Comparison of ENCODE assay signal across 22 mouse cellular contexts in the genomic region with DNA sequence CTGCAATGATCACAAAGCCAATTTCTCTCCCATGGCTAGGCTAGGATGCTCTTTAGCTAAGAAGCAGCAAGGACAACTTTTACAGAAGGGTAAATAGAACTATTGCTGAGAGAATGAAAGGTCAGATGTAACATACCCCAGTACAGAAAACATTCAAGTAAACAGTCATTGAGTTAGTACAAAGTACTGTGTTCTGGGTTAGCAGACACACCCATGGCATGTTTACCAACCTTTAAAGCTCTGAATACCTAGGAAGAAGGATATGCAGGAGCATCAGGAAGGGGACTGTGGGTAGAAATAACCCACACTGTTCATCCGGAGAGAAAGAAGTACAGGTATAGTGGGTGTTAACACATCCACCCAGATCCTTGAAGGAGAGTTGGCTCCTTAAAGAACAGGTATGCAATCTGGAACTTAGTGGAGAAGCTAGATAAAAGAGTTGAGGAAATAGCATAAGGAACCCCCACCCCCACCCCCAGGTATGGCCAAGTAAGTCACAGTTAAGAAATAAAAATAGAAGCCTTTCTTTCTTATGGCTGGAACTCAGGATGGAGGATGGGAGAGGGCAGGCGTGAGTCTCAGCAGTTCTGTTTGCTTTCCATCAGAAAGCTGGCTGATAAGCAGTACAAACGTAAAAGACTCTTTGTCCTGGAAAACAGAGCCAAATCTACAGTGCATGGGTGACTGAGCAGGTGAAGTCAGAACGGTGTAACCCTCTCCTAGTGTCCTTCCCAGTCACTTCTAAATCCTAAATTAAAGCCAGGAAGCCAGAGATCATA.
DNase-seq lines count a peak whose midpoint lies in the region; ATAC-seq and TF ChIP-seq lines count a peak whose summit lies in the region.
"Had no signal": no experiment of that assay in that cellular context is flagged by ENCODE, and none has a peak within 500 bp of the region (broad histone marks: within the 10 kb centered on the region; RNA-seq: fewer than 3 reads in every experiment).

No protein-coding gene starts in this region.

- no peaks in the 10 kb centered on the region for H3K9me3 ChIP-seq in lung, postnatal 0 days (ENCODE audit: low read length)
- no peaks in the 10 kb centered on the region for H3K9me3 ChIP-seq in liver, embryonic 14.5 days (ENCODE audit: control insufficient read depth, low read length)
- no peaks in the 10 kb centered on the region for H3K9me3 ChIP-seq in stomach, embryonic 15.5 days
- H3K9me3 ChIP-seq in forebrain, embryonic 14.5 days (replicated peaks; ENCODE audit: control insufficient read depth, low read length), result no peaks in the 10 kb centered on the region
- H3K9me3 ChIP-seq: heart, embryonic 13.5 days; hindbrain, embryonic 13.5 days; limb, embryonic 10.5 days; midbrain, embryonic 12.5 days had no signal

- no peaks in the 10 kb centered on the region for H3K4me1 ChIP-seq in lung, postnatal 0 days (ENCODE audit: insufficient read depth, low read depth, low read length)
- H3K4me1 ChIP-seq in liver, embryonic 14.5 days (replicated peaks; ENCODE audit: control insufficient read depth in 2 of 2, insufficient read depth in 2 of 2, low read length in 1 of 2), result peaks cover 0 to 3% of the 10 kb centered on the region in 2 experiments; a peak in 2 of 4 replicates
- H3K4me1 ChIP-seq in stomach, embryonic 15.5 days, result no peaks in the 10 kb centered on the region
- H3K4me1 ChIP-seq in forebrain, embryonic 14.5 days (ENCODE audit: control insufficient read depth, insufficient read depth, low read length), result no peaks in the 10 kb centered on the region
- H3K4me1 ChIP-seq: hindbrain, embryonic 13.5 days; limb, embryonic 10.5 days; midbrain, embryonic 12.5 days had no signal

- peak; percentile 22 for DNase-seq in lung, postnatal 0 days (ENCODE audit: low spot score)
- no peak for DNase-seq in lung, postnatal 4 days
- no peak for DNase-seq in liver, embryonic 14.5 days (ENCODE audit: low read depth in 3 of 3, low spot score in 3 of 3)
- DNase-seq in right cerebral cortex, postnatal 4 days, result no peak
- no peak for DNase-seq in forebrain, embryonic 14.5 days (ENCODE audit: low spot score)
- no peak for DNase-seq in c-Kit-positive CD71-positive TER-119-positive erythroid progenitor cells, embryonic 14.5 days (ENCODE audit: low spot score)
- DNase-seq: adrenal gland, adult 2 months; cerebellum, adult 11-12 months; cerebellum, postnatal 14 days; gastrocnemius, postnatal 36 days; heart, adult 2 months; heart, postnatal 14 days; kidney, adult 9 months; kidney, postnatal 14 days; lung, postnatal 10 days; right cerebral cortex, postnatal 25 days; thymus, postnatal 14 days had no signal

- WGBS in lung, postnatal 0 days, result 32% methylated on average over 4 of the region's 4 CpGs
- 60% methylated on average over 4 of the region's 4 CpGs for WGBS in liver, embryonic 14.5 days (ENCODE audit: insufficient replicate concordance)
- WGBS in stomach, embryonic 15.5 days, result 53% methylated on average over 4 of the region's 4 CpGs
- WGBS in forebrain, embryonic 14.5 days, result 74% methylated on average over 4 of the region's 4 CpGs

- no peaks in the 10 kb centered on the region for H3K27me3 ChIP-seq in lung, postnatal 0 days (replicated peaks; ENCODE audit: insufficient read depth, low read length)
- H3K27me3 ChIP-seq in liver, embryonic 14.5 days (ENCODE audit: control insufficient read depth, insufficient read depth, low read length), result no peaks in the 10 kb centered on the region
- H3K27me3 ChIP-seq in stomach, embryonic 15.5 days (replicated peaks), result no peaks in the 10 kb centered on the region
- no peaks in the 10 kb centered on the region for H3K27me3 ChIP-seq in forebrain, embryonic 14.5 days (replicated peaks; ENCODE audit: control insufficient read depth, insufficient read depth, low read length)
- H3K27me3 ChIP-seq: heart, embryonic 13.5 days; hindbrain, embryonic 13.5 days; midbrain, embryonic 12.5 days had no signal

- no peak overlapping the region for H3K4me2 ChIP-seq in lung, postnatal 0 days (replicated peaks; ENCODE audit: low read depth, low read length)
- no peak overlapping the region; the same call in 1 of the 2 replicates for H3K4me2 ChIP-seq in liver, embryonic 14.5 days (ENCODE audit: low read depth)
- H3K4me2 ChIP-seq in stomach, embryonic 15.5 days, result no peak overlapping the region
- H3K4me2 ChIP-seq in forebrain, embryonic 14.5 days (ENCODE audit: low read length), result no peak overlapping the region
- H3K4me2 ChIP-seq: heart, embryonic 13.5 days; hindbrain, embryonic 13.5 days; midbrain, embryonic 12.5 days had no signal

- peak; percentile 80 for ATAC-seq in lung, postnatal 0 days
- ATAC-seq in liver, embryonic 14.5 days (ENCODE audit: insufficient read depth), result peak; percentile 42; the same call in 1 of the 2 replicates
- ATAC-seq in stomach, embryonic 15.5 days (ENCODE audit: insufficient read depth, low FRiP score, low read depth), result peak; percentile 92
- no peak for ATAC-seq in forebrain, embryonic 14.5 days

- no peak for TF ChIP-seq CTCF in lung, postnatal 0 days (IDR thresholded peaks at IDR 0.05)
- no peak for TF ChIP-seq CTCF in liver, embryonic 14.5 days (IDR thresholded peaks at IDR 0.05; ENCODE audit: low read depth)

- no peak overlapping the region for H3K4me3 ChIP-seq in lung, postnatal 0 days (ENCODE audit: low read depth, low read length)
- no peak overlapping the region for H3K4me3 ChIP-seq in liver, embryonic 14.5 days (ENCODE audit: insufficient read depth in 1 of 2, low read depth in 2 of 2, low read length in 2 of 2)
- H3K4me3 ChIP-seq in stomach, embryonic 15.5 days (replicated peaks), result no peak overlapping the region
- H3K4me3 ChIP-seq in forebrain, embryonic 14.5 days (ENCODE audit: low read depth, low read length), result no peak overlapping the region
- H3K4me3 ChIP-seq: heart, adult 2 months; heart, embryonic 13.5 days; hindbrain, embryonic 13.5 days; limb, embryonic 10.5 days; midbrain, embryonic 12.5 days had no signal

- TF ChIP-seq EP300 in lung, postnatal 0 days (IDR thresholded peaks at IDR 0.05), result no peak
- TF ChIP-seq EP300 in liver, embryonic 14.5 days (IDR thresholded peaks at IDR 0.05; ENCODE audit: low read depth), result no peak

- no peaks in the 10 kb centered on the region for H3K36me3 ChIP-seq in lung, postnatal 0 days (ENCODE audit: insufficient read depth, low read length)
- peaks cover 12% of the 10 kb centered on the region for H3K36me3 ChIP-seq in liver, embryonic 14.5 days (replicated peaks; ENCODE audit: control insufficient read depth, insufficient read depth, low read depth)
- no peaks in the 10 kb centered on the region for H3K36me3 ChIP-seq in stomach, embryonic 15.5 days
- H3K36me3 ChIP-seq in forebrain, embryonic 14.5 days (ENCODE audit: control insufficient read depth, insufficient read depth, low read length), result no peaks in the 10 kb centered on the region
- H3K36me3 ChIP-seq: hindbrain, embryonic 13.5 days; limb, embryonic 10.5 days; midbrain, embryonic 12.5 days had no signal

- H3K9ac ChIP-seq in lung, postnatal 0 days (replicated peaks; ENCODE audit: low read depth), result no peak overlapping the region
- H3K9ac ChIP-seq in liver, embryonic 14.5 days (replicated peaks), result no peak overlapping the region
- H3K9ac ChIP-seq in stomach, embryonic 15.5 days, result no peak overlapping the region
- no peak overlapping the region for H3K9ac ChIP-seq in forebrain, embryonic 14.5 days (ENCODE audit: low read length)
- H3K9ac ChIP-seq: heart, embryonic 13.5 days; hindbrain, embryonic 13.5 days; midbrain, embryonic 12.5 days had no signal

- no peak overlapping the region for H3K27ac ChIP-seq in lung, postnatal 0 days (ENCODE audit: low read length)
- no peak overlapping the region for H3K27ac ChIP-seq in liver, embryonic 14.5 days
- H3K27ac ChIP-seq in stomach, embryonic 15.5 days, result peak overlapping the region; percentile 52; the same call in 1 of the 2 replicates
- H3K27ac ChIP-seq in forebrain, embryonic 14.5 days (ENCODE audit: low read depth, low read length), result no peak overlapping the region
- H3K27ac ChIP-seq: heart, adult 2 months; heart, embryonic 13.5 days; hindbrain, embryonic 13.5 days; limb, embryonic 10.5 days; midbrain, embryonic 12.5 days had no signal
